Comparison of ENCODE assay signal across 27 mouse cellular contexts in genomic region chr1:192931797-192932196, GRCm38 (mm10).
DNase-seq lines count a peak whose midpoint lies in the region; ATAC-seq and TF ChIP-seq lines count a peak whose summit lies in the region.
"Had no signal": no experiment of that assay in that cellular context is flagged by ENCODE, and none has a peak within 500 bp of the region (broad histone marks: within the 10 kb centered on the region; RNA-seq: fewer than 3 reads in every experiment).

No protein-coding gene starts in this region.

- no peak for TF ChIP-seq POLR2A in liver, adult 2 months (IDR thresholded peaks at IDR 0.05; ENCODE audit: extremely low read depth, insufficient read depth, low read length)

- TF ChIP-seq CTCF in liver, adult 2 months (IDR thresholded peaks at IDR 0.05; ENCODE audit: low read depth, low read length) = no peak
- TF ChIP-seq CTCF in midbrain, postnatal 0 days (IDR thresholded peaks at IDR 0.05) = no peak

- no peak overlapping the region for H3K4me3 ChIP-seq in liver, adult 2 months (ENCODE audit: insufficient read depth, low read depth, low read length)
- H3K4me3 ChIP-seq in liver, embryonic 16.5 days (ENCODE audit: low read depth, low read length) = no peak overlapping the region
- no peak overlapping the region for H3K4me3 ChIP-seq in midbrain, postnatal 0 days (ENCODE audit: low read depth, low read length)
- H3K4me3 ChIP-seq: embryonic facial prominence, embryonic 10.5 days; hindbrain, embryonic 12.5 days; kidney, embryonic 15.5 days; limb, embryonic 15.5 days; megakaryocyte, embryonic 14.5 days; midbrain, embryonic 13.5 days had no signal

- H3K9ac ChIP-seq in liver, adult 2 months (ENCODE audit: low read depth, low read length) = no peak overlapping the region
- H3K9ac ChIP-seq in liver, embryonic 16.5 days (ENCODE audit: low read depth, low read length) = no peak overlapping the region
- H3K9ac ChIP-seq in midbrain, postnatal 0 days (replicated peaks; ENCODE audit: low read length, poor library complexity, severe bottlenecking) = no peak overlapping the region
- H3K9ac ChIP-seq: forebrain, postnatal 0 days; hindbrain, embryonic 12.5 days; kidney, embryonic 15.5 days; limb, embryonic 15.5 days; midbrain, embryonic 13.5 days had no signal

- 58% methylated on average over 3 of the region's 3 CpGs for WGBS in liver, adult 2 months
- WGBS in liver, embryonic 16.5 days (ENCODE audit: insufficient replicate concordance) = 63% methylated on average over 3 of the region's 3 CpGs
- 90% methylated on average over 3 of the region's 3 CpGs for WGBS in midbrain, postnatal 0 days

- no peaks in the 10 kb centered on the region; the same call in 1 of the 2 replicates for H3K4me1 ChIP-seq in liver, adult 2 months (ENCODE audit: control insufficient read depth, insufficient read depth, low read length)
- H3K4me1 ChIP-seq in liver, embryonic 16.5 days (ENCODE audit: control insufficient read depth, low read depth, low read length) = no peaks in the 10 kb centered on the region
- H3K4me1 ChIP-seq in midbrain, postnatal 0 days (ENCODE audit: insufficient read depth, low read length) = no peaks in the 10 kb centered on the region
- H3K4me1 ChIP-seq: embryonic facial prominence, embryonic 10.5 days; hindbrain, embryonic 12.5 days; kidney, embryonic 15.5 days; limb, embryonic 15.5 days; megakaryocyte, embryonic 14.5 days; midbrain, embryonic 13.5 days had no signal

- ATAC-seq in granulocyte monocyte progenitor cell, adult 5-6 weeks (replicated peaks; ENCODE audit: poor library complexity, severe bottlenecking) = peak; percentile 68
- peak; percentile 87 for ATAC-seq in liver, embryonic 16.5 days (ENCODE audit: low read depth)
- no peak for ATAC-seq in midbrain, postnatal 0 days (ENCODE audit: low FRiP score)
- ATAC-seq: activated CD4-positive, CD25-positive, alpha-beta regulatory T cell, adult 4 months; forebrain, postnatal 0 days; intestine, postnatal 0 days; midbrain, embryonic 13.5 days had no signal

- H3K79me2 ChIP-seq in liver, adult 2 months (ENCODE audit: control insufficient read depth, insufficient read depth, low read length) = no peaks in the 10 kb centered on the region

- H3K27me3 ChIP-seq in liver, adult 2 months (ENCODE audit: control insufficient read depth, insufficient read depth, low read length) = no peaks in the 10 kb centered on the region
- no peaks in the 10 kb centered on the region for H3K27me3 ChIP-seq in liver, embryonic 16.5 days (ENCODE audit: control insufficient read depth, insufficient read depth, low read depth, low read length)
- no peaks in the 10 kb centered on the region for H3K27me3 ChIP-seq in midbrain, postnatal 0 days (ENCODE audit: insufficient read depth, low read length)
- H3K27me3 ChIP-seq: hindbrain, embryonic 12.5 days; kidney, embryonic 15.5 days; limb, embryonic 15.5 days; megakaryocyte, embryonic 14.5 days; midbrain, embryonic 13.5 days had no signal

- no peak overlapping the region for H3K4me2 ChIP-seq in liver, embryonic 16.5 days (ENCODE audit: low read depth, low read length)
- no peak overlapping the region for H3K4me2 ChIP-seq in midbrain, postnatal 0 days (ENCODE audit: low read depth, low read length, poor library complexity, severe bottlenecking)
- H3K4me2 ChIP-seq: hindbrain, embryonic 12.5 days; kidney, embryonic 15.5 days; limb, embryonic 15.5 days; midbrain, embryonic 13.5 days had no signal

- DNase-seq in liver, adult 2 months (ENCODE audit: extremely low read depth, low read depth, low spot score) = peak; percentile 14
- DNase-seq in liver = no peak
- DNase-seq in 416B (ENCODE audit: low read depth) = peak; percentile 11
- DNase-seq in testis, postnatal 10 days (ENCODE audit: low spot score) = no peak
- DNase-seq in yolk sac, embryonic 10.5 days (ENCODE audit: low spot score) = no peak
- DNase-seq in midbrain, postnatal 0 days (ENCODE audit: low spot score) = no peak
- DNase-seq: adrenal gland, postnatal 10 days; B cell, adult 2 months; cerebellum, adult 9-10 months; forebrain, postnatal 0 days; gastrocnemius, postnatal 36 days; kidney, postnatal 4 days; layer of hippocampus, adult 9-11 months; left cerebral cortex, postnatal 4 days; right cerebral cortex, adult 18-20 months; right cerebral cortex, postnatal 4 days; thymus, postnatal 25 days had no signal

- H3K9me3 ChIP-seq in liver, embryonic 16.5 days (replicated peaks; ENCODE audit: control insufficient read depth, low read length) = no peaks in the 10 kb centered on the region
- no peaks in the 10 kb centered on the region for H3K9me3 ChIP-seq in midbrain, postnatal 0 days (ENCODE audit: low read length)
- H3K9me3 ChIP-seq: hindbrain, embryonic 12.5 days; kidney, embryonic 15.5 days; limb, embryonic 15.5 days; midbrain, embryonic 13.5 days had no signal

- no peaks in the 10 kb centered on the region for H3K36me3 ChIP-seq in liver, adult 2 months (ENCODE audit: control insufficient read depth, insufficient read depth, low read length)
- H3K36me3 ChIP-seq in liver, embryonic 16.5 days (ENCODE audit: control insufficient read depth, insufficient read depth) = peaks cover 2% of the 10 kb centered on the region
- H3K36me3 ChIP-seq in midbrain, postnatal 0 days (ENCODE audit: insufficient read depth, low read length) = no peaks in the 10 kb centered on the region
- H3K36me3 ChIP-seq: kidney, embryonic 15.5 days; limb, embryonic 15.5 days had no signal

- H3K27ac ChIP-seq in liver, adult 2 months (replicated peaks; ENCODE audit: insufficient read depth, low read depth, low read length) = no peak overlapping the region
- H3K27ac ChIP-seq in liver, embryonic 16.5 days (ENCODE audit: low read length) = no peak overlapping the region
- no peak overlapping the region for H3K27ac ChIP-seq in midbrain, postnatal 0 days (ENCODE audit: low read depth, low read length)
- H3K27ac ChIP-seq: embryonic facial prominence, embryonic 10.5 days; hindbrain, embryonic 12.5 days; kidney, embryonic 15.5 days; limb, embryonic 15.5 days; midbrain, embryonic 13.5 days had no signal

Comparison
In these comparisons a context has a peak if more than half of its experiments do, and no peak if none do; other contexts are left out.
1. DNase-seq: peak in liver, adult 2 months (single experiment) and 416B (single experiment); none in liver (single experiment), testis, postnatal 10 days (single experiment), yolk sac, embryonic 10.5 days (single experiment) and midbrain, postnatal 0 days (single experiment).